Mouse (Mus musculus) myocyte (in vitro differentiated cells): ENCODE results near the gene Dock4. TPM values are rescaled to one million over a fixed set of nuclear protein-coding genes. Genes with fewer than 3 reads are reported as not detected.

Experiments used
- H3K27me3 ChIP-seq: one replicate; pipeline ENCODE4 v1.6.1; 2011; ENCODE audit not compliant: control insufficient read depth, insufficient read depth, insufficient read length
- H3K36me3 ChIP-seq: one replicate; pipeline ENCODE4 v1.6.1; 2011; ENCODE audit not compliant: control insufficient read depth, insufficient read depth
- H3K4me2 ChIP-seq: one replicate; pipeline ENCODE4 v1.6.1; 2011; ENCODE audit warnings: low read depth, control low read depth
- H3K4me3 ChIP-seq: one replicate; pipeline ENCODE4 v1.5.1; 2011; ENCODE audit warnings: mild to moderate bottlenecking, control low read depth, moderate library complexity
- H3K79me2 ChIP-seq: one replicate; pipeline ENCODE4 v1.6.1; 2011; ENCODE audit not compliant: control insufficient read depth, insufficient read depth
- H3ac ChIP-seq: one replicate; pipeline ENCODE4 v1.6.1; 2011; ENCODE audit not compliant: control insufficient read depth, insufficient read length
- CEBPB ChIP-seq: IDR thresholded peaks from 2 replicates; pipeline ENCODE4 v1.6.1; 2011; ENCODE audit warnings: mild to moderate bottlenecking, moderate library complexity; ENCODE audit not compliant: poor library complexity, insufficient read depth, severe bottlenecking
- E2F4 ChIP-seq: IDR thresholded peaks from one replicate; pipeline ENCODE4 v1.6.1; 2011; ENCODE audit warnings: mild to moderate bottlenecking, control low read depth, moderate library complexity; ENCODE audit not compliant: insufficient read depth
- MAX ChIP-seq: IDR thresholded peaks from one replicate; pipeline ENCODE4 v1.6.1; 2011; ENCODE audit warnings: low read depth, mild to moderate bottlenecking, control low read depth
- MYOD1 ChIP-seq, 3 experiments: IDR thresholded peaks; one replicate each; pipeline ENCODE4 v1.6.1; 2011; ENCODE audit warnings: control low read depth in 2 of 3, low read depth in 2 of 3, mild to moderate bottlenecking in 2 of 3, moderate library complexity in 1 of 3; ENCODE audit not compliant: insufficient read length in 2 of 3, control insufficient read depth in 1 of 3
- MYOG ChIP-seq, 3 experiments: IDR thresholded peaks; one replicate each; pipeline ENCODE4 v1.6.1; 2011; ENCODE audit warnings: control low read depth in 2 of 3, low read depth in 2 of 3, mild to moderate bottlenecking in 2 of 3; ENCODE audit not compliant: insufficient read length in 2 of 3, control insufficient read depth in 1 of 3, insufficient read depth in 1 of 3
- POLR2A ChIP-seq: IDR thresholded peaks from one replicate; pipeline ENCODE4 v1.6.1; 2011; ENCODE audit warnings: low read depth, mild to moderate bottlenecking, control low read depth, moderate library complexity; ENCODE audit not compliant: insufficient read length
- POLR2AphosphoS2 ChIP-seq: IDR thresholded peaks from one replicate; pipeline ENCODE4 v1.6.1; 2011; ENCODE audit warnings: low read depth, control low read depth; ENCODE audit not compliant: insufficient read length
- REST ChIP-seq: IDR thresholded peaks from one replicate; pipeline ENCODE4 v1.6.1; 2011; ENCODE audit warnings: mild to moderate bottlenecking, control low read depth, moderate library complexity; ENCODE audit not compliant: insufficient read depth, insufficient read length
- SRF ChIP-seq: IDR thresholded peaks from one replicate; pipeline ENCODE4 v1.6.1; 2011; ENCODE audit warnings: low read depth; ENCODE audit not compliant: control insufficient read depth, insufficient read length
- TCF12 ChIP-seq: IDR thresholded peaks from one replicate; pipeline ENCODE4 v1.6.1; 2011; ENCODE audit warnings: mild to moderate bottlenecking, control low read depth; ENCODE audit not compliant: poor library complexity, insufficient read depth, severe bottlenecking
- TCF3 ChIP-seq: IDR thresholded peaks from one replicate; pipeline ENCODE4 v1.6.1; 2011; ENCODE audit warnings: low read depth, control low read depth; ENCODE audit not compliant: insufficient read length
- USF1 ChIP-seq: IDR thresholded peaks from one replicate; pipeline ENCODE4 v1.6.1; 2011; ENCODE audit warnings: low read depth, mild to moderate bottlenecking, control low read depth, moderate library complexity
- polyA plus RNA-seq: library from polyadenylated mRNA; unstranded; fragments of >200 nt; fragmentation: generic; extraction: Trizol; gene quantifications from one replicate; pipeline ENCODE4 v1.2.1, GENCODE M21; 2012; ENCODE audit warnings: missing spikeins

Gene Dock4
- polyA plus RNA-seq, 1 experiment: 0.73 TPM

DNA sequence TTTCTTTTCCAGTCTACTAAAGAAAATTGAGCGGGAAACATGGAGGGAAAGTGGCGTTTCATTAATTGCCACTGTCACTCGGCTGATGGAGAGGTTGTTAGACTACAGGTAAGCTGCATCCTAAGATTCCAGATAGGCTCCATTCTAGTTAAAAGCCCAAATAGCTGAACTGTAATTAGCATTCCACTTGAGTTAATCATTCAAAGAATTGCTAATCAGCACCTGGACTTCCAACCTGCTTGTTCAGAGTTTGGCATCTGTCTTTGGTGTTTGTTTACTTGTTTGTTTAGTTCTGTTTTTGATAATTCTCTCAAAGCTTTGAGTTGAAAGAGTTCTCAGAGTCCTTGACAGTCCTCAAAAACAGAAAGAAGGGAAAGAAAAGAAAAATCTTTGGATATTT, 349.0 kb downstream of the Dock4 start:
- no peaks in the 10 kb centered on the region for H3K36me3 ChIP-seq
- no peak overlapping the region for H3ac ChIP-seq
- no peaks in the 10 kb centered on the region for H3K79me2 ChIP-seq
- no peaks in the 10 kb centered on the region for H3K27me3 ChIP-seq
- TF ChIP-seq E2F4: no peak
- no peak for TF ChIP-seq POLR2AphosphoS2
- TF ChIP-seq MYOD1 (IDR thresholded peaks at IDR 0.05; ENCODE audit: control insufficient read depth in 1 of 3, insufficient read length in 2 of 3, low read depth in 2 of 3): no peak
- TF ChIP-seq USF1: no peak
- TF ChIP-seq TCF12: no peak
- no peak for TF ChIP-seq CEBPB
- no peak for TF ChIP-seq REST
- TF ChIP-seq SRF: no peak
- no peak for TF ChIP-seq MAX
- no peak for TF ChIP-seq TCF3
- no peak for TF ChIP-seq POLR2A
- no peak overlapping the region for H3K4me2 ChIP-seq
- H3K4me3 ChIP-seq: no peak overlapping the region

GRCm38 (mm10) chr12:40795768-40796167, 350.0 kb downstream of the Dock4 start:
- no peak for TF ChIP-seq E2F4
- no peak for TF ChIP-seq MYOD1 (IDR thresholded peaks at IDR 0.05; ENCODE audit: control insufficient read depth in 1 of 3, insufficient read length in 2 of 3, low read depth in 2 of 3)
- no peak for TF ChIP-seq MAX
- TF ChIP-seq MYOG (IDR thresholded peaks at IDR 0.05; ENCODE audit: control insufficient read depth in 1 of 3, insufficient read depth in 1 of 3, insufficient read length in 2 of 3, low read depth in 2 of 3): no peak
- Histone ChIP-seq H3K36me3 (no peaks in the 10 kb centered on the region), H3K4me2 (no peak overlapping the region), H3ac (no peak overlapping the region), H3K27me3 (no peaks in the 10 kb centered on the region), H3K79me2 (no peaks in the 10 kb centered on the region), H3K4me3 (no peak overlapping the region)

DNA sequence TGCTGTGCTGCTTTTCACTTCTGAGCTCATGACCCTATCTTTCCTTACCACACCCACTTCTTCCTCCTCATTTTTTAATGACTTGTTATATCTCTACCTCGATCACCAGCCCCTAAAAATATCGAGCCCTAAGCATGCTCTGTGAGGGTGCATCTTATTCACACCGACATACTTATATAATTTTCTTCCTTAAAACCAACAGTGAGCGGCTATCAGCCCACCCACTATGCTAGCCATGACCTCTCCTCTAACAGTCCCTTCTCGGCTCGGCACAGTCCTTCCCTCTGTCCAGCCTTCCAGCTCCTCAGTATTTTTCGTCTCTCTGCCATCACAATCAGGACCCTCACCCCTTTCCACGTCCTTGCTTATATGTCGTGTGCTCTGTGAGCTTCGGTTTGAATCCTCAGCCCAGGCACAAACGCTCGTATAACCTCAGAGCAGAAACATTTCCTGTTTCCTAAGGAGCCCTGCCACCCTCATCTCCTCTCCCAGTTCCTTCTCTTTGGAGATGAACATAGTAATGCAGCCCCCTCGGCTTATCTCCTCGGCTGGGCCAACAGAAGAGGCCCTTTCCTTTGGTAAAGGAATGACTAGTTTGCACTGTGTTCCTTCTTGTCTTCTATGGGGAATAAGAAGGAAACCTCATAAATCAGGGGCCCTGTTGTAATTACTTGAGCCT, 351.2 kb downstream of the Dock4 start:
- no peak overlapping the region for H3ac ChIP-seq
- TF ChIP-seq CEBPB: no peak
- TF ChIP-seq POLR2AphosphoS2: no peak
- TF ChIP-seq SRF: no peak
- TF ChIP-seq USF1: no peak
- H3K4me2 ChIP-seq: no peak overlapping the region
- no peaks in the 10 kb centered on the region for H3K36me3 ChIP-seq
- no peaks in the 10 kb centered on the region for H3K79me2 ChIP-seq
- H3K27me3 ChIP-seq: no peaks in the 10 kb centered on the region
- H3K4me3 ChIP-seq: no peak overlapping the region

DNA sequence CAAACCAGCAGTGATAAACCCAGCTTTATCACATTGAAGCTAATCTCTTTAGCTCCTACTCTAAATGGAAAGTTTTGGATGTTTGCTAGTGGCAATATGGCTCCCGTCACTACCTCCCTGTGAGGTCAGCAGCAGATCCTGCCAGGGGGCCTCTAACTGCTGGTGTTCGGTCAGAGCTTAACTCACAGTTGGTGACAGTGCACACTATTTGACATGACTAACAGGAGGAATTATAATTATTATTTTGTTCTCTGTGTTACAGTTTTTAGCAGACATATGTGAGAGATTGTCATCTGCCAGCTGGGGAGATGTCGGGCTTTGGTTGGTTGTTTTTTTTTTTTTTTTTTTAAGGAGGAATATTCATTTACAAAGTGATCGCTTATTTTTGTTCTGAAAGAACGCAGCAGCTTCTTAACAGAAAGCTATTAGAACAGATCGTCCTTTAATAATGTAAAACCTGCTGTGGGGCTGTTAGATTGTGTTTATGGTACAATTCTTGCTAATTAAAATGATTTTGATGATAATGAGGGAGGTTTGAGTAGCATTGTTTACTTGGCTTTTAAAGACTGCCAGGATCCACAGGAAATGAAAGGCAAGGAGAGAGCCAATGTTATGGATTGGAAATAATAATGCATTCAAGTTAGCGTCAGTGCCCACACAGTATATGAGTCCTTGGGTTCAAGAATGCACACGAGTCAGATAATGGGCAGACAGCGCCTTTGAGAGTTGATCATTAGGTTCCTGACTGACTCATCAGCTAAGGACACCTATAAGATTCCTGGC, 352.0 kb downstream of the Dock4 start:
- Histone ChIP-seq H3K4me2 (no peak overlapping the region), H3K27me3 (no peaks in the 10 kb centered on the region), H3K36me3 (no peaks in the 10 kb centered on the region), H3K79me2 (no peaks in the 10 kb centered on the region), H3ac (no peak overlapping the region), H3K4me3 (no peak overlapping the region)
- no peak for TF ChIP-seq MYOD1 (IDR thresholded peaks at IDR 0.05; ENCODE audit: control insufficient read depth in 1 of 3, insufficient read length in 2 of 3, low read depth in 2 of 3)
- TF ChIP-seq TCF12: no peak
- no peak for TF ChIP-seq MAX
- TF ChIP-seq USF1: no peak
- no peak for TF ChIP-seq TCF3
- TF ChIP-seq REST: no peak
- TF ChIP-seq SRF: no peak
- no peak for TF ChIP-seq MYOG (IDR thresholded peaks at IDR 0.05; ENCODE audit: control insufficient read depth in 1 of 3, insufficient read depth in 1 of 3, insufficient read length in 2 of 3, low read depth in 2 of 3)
- no peak for TF ChIP-seq POLR2AphosphoS2
- TF ChIP-seq POLR2A: no peak
- TF ChIP-seq E2F4: no peak
- no peak for TF ChIP-seq CEBPB

DNA sequence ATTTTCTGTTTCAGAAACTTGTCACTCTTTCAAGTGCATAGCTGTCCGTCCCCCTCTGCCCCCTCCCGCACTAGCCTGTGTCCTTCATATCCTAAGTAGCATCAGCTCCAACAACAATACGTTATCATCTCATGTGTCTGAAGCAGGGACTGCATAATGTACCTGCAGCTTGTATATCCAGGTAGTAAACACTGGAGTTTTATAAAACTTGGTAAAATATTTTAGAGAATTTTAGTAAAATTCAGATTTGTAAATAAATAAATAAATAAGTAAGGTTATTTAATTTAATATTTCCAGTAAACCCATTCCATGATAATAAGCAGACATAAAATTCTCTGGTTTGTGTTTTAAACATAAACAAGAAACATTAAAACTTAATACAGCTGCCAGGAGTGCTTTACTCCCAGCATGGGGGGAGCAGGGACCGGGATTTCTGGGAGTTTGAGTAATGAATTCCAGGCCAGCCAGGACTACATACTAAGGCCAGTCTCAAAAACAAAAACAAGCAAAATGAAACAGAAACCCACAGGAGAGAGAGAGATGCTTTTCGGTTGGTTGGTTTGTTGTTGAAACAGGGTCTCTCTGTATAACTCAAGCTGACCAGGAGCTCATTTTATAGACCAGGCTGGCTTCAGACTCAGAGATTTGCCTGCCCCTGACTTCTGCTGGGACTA, 352.7 kb downstream of the Dock4 start:
- H3K4me3 ChIP-seq: no peak overlapping the region
- no peaks in the 10 kb centered on the region for H3K27me3 ChIP-seq
- no peaks in the 10 kb centered on the region for H3K36me3 ChIP-seq
- TF ChIP-seq CEBPB: no peak
- TF ChIP-seq REST: no peak
- no peak for TF ChIP-seq SRF
- TF ChIP-seq TCF12: no peak
- no peak for TF ChIP-seq POLR2AphosphoS2
- no peak for TF ChIP-seq MYOD1 (IDR thresholded peaks at IDR 0.05; ENCODE audit: control insufficient read depth in 1 of 3, insufficient read length in 2 of 3, low read depth in 2 of 3)
- no peak for TF ChIP-seq USF1
- TF ChIP-seq MYOG (IDR thresholded peaks at IDR 0.05; ENCODE audit: control insufficient read depth in 1 of 3, insufficient read depth in 1 of 3, insufficient read length in 2 of 3, low read depth in 2 of 3): no peak
- TF ChIP-seq TCF3: no peak
- TF ChIP-seq POLR2A: no peak
- no peak for TF ChIP-seq MAX
- no peak for TF ChIP-seq E2F4
- no peak overlapping the region for H3K4me2 ChIP-seq
- H3K79me2 ChIP-seq: no peaks in the 10 kb centered on the region
- H3ac ChIP-seq: no peak overlapping the region
